Mouse (Mus musculus) CH12.LX (cell line): Measurements from ENCODE around the gene Sphkap.

ENCODE experiments used
- CHD2 ChIP-seq: IDR thresholded peaks from 2 replicates; pipeline ENCODE4 v1.6.1; 2011; ENCODE audit warnings: low read length, improper control_type of control experiment
- CTCF ChIP-seq, 2 experiments: IDR thresholded peaks in 1 of 2; conservative IDR thresholded peaks in 1 of 2; 2 replicates each; pipeline ENCODE4 v1.5.1; 2011 to 2012; ENCODE audit warnings: low read depth in 2 of 2, low read length in 2 of 2, improper control_type of control experiment in 1 of 2, inconsistent platforms in 1 of 2, mild to moderate bottlenecking in 1 of 2, moderate library complexity in 1 of 2
- ELF1 ChIP-seq: IDR thresholded peaks from 2 replicates; pipeline ENCODE4 v1.6.1; 2014; ENCODE audit warnings: low read depth, mild to moderate bottlenecking, inconsistent platforms, low read length, improper control_type of control experiment
- EP300 ChIP-seq: IDR thresholded peaks from 2 replicates; pipeline ENCODE4 v1.6.1; 2011; ENCODE audit warnings: low read length, improper control_type of control experiment
- HCFC1 ChIP-seq: IDR thresholded peaks from 2 replicates; pipeline ENCODE4 v1.6.1; 2012; ENCODE audit warnings: low read depth, mild to moderate bottlenecking, inconsistent platforms, low read length, improper control_type of control experiment
- JUND ChIP-seq: conservative IDR thresholded peaks from 2 replicates; pipeline ENCODE4 v1.6.1; 2011; ENCODE audit warnings: low read depth, low read length, improper control_type of control experiment
- MAX ChIP-seq: IDR thresholded peaks from 2 replicates; pipeline ENCODE4 v1.6.1; 2011; ENCODE audit warnings: low read length, improper control_type of control experiment
- NELFE ChIP-seq: IDR thresholded peaks from 2 replicates; pipeline ENCODE4 v1.6.1; 2011; ENCODE audit warnings: low read depth, low read length, improper control_type of control experiment
- NRF1 ChIP-seq: IDR thresholded peaks from 2 replicates; pipeline ENCODE4 v1.6.1; 2014; ENCODE audit warnings: low read depth, mild to moderate bottlenecking, inconsistent platforms, low read length, improper control_type of control experiment, moderate library complexity
- POLR2A ChIP-seq: IDR thresholded peaks from 2 replicates; pipeline ENCODE4 v1.6.1; 2011; ENCODE audit warnings: low read depth, mild to moderate bottlenecking, improper control_type of control experiment, low read length
- POLR2AphosphoS2 ChIP-seq: IDR thresholded peaks from 2 replicates; pipeline ENCODE4 v1.6.1; 2011; ENCODE audit warnings: low read depth, low read length, improper control_type of control experiment
- TCF12 ChIP-seq: IDR thresholded peaks from 2 replicates; pipeline ENCODE4 v1.6.1; 2014; ENCODE audit warnings: low read depth, mild to moderate bottlenecking, inconsistent platforms, low read length, improper control_type of control experiment
- ZKSCAN1 ChIP-seq: IDR thresholded peaks from 2 replicates; pipeline ENCODE4 v1.6.1; 2012; ENCODE audit warnings: low read depth, inconsistent platforms, low read length, improper control_type of control experiment, borderline replicate concordance

DNA sequence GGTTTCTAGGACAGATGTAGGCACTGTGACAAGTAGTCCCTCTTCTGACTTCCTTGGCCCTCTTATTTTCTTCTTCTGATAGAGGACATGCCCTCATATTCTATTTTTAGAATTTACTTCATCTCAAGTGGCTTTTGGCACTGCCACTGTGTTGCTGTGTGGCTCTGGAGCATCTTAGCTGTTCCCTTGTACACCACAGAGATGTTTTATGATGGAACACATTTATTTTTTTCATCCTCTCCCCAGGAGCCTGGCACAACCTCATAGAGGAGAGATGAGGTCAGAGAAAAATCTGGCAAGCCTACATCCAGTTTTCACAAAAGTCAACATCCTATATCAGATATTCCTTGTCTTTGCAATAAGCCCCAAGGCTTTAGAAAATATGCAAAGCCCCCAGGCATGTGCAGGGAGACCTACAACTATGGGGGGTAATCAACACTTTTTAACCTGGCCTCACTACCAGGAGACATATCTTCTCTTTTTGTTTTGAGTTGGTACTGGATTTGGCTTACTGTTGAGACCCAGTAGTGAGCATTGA is 183.5 kb downstream of the Sphkap start:
- TF ChIP-seq CTCF (conservative IDR thresholded peaks at IDR 0.05 in 1 of 2, IDR thresholded peaks at IDR 0.05 in 1 of 2; ENCODE audit: low read depth in 2 of 2, low read length in 2 of 2) (no peak), POLR2A (no peak), EP300 (no peak), NELFE (no peak), MAX (no peak), CHD2 (no peak), TCF12 (no peak), JUND (no peak), POLR2AphosphoS2 (no peak), HCFC1 (no peak), NRF1 (no peak), ZKSCAN1 (no peak), ELF1 (no peak)
